Mouse (Mus musculus) naive thymus-derived CD4-positive, alpha-beta T cell, adult 2 months (primary cell): Measurements from ENCODE around the gene Klra2.
"Not testable (repeated sequence)": the region's sequence is repeated elsewhere in the genome, so short reads cannot be mapped to it uniquely, and the experiment has no call there.

ENCODE experiments used
- DNase-seq: peaks from one replicate; pipeline ENCODE4 v3.0.0-alpha.2; 2011; ENCODE audit warnings: low read depth

Klra2 gene

DNA sequence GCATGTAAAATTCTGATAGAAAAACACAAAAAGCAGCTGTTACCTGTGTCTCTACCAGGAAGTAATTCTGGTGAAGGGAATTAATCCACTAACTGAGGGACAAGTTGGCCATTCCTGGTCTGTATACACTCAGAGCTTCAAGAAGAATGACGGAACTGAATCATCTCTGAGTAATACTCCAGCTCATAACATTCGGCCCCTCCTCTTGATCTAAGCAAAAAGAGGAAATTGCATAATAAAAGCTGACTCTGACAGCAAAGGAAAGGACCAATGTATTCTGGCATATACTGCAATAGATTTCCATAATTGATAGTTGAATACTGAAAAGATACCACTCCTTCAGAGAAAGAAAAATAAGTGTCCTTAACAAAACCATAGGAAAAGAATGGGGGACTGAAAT is at the start of gene Klra2:
Klra2 (minus strand) TSS at position 157 of the 400 bp plus-strand sequence.
- no peak for DNase-seq

DNA sequence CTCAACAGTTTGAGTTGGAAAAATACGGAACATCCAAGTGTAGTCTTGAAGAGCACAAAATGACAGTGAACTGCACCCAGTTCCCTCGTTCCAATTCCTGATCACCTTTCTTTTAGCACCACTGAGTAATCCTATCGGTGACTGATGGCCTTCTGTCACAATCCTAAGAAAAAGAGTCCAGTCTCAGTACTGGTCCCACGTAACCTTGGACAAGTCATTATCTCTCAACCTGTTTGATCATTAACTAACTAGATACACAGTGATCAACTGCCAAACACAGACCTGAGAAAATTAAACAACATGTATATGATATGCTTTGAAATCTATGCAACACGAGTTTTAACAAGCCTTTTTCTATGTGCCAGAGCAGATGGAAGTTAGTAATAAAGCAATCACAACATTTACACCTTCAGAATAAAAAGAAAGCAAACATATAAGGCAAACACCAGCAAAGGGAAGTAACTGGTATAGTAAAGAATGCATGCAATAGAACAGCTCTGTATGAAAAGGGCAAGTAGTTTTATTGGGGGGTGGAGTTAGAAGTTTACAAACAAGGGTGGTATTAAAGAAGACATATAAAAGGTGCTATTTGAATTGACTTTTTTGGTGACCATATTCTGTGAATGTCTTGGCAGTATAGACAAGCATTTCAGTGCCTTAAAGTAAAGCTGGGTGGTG is 47.4 kb upstream of the Klra2 start:
- DNase-seq, result peak; percentile 13

DNA sequence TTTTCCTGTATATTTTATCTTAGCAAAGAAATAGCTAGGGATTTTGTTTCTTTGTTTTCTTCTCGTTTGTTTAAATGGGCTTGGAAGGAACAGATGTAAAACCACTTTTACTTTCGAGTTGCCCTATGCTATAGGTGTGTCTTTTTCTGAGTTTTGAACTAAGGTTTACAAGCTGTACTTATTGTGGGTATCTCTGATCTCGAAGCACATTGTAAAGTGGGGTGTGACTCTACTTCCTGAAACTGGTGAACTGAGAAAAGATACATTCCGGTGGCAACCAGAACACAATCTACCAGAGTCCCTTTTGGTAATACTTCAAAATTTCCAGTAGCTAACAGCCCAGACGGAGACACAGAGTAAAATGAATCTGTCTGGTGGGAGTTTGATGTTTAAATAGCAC is 46.8 kb upstream of the Klra2 start:
- peak; percentile 61 for DNase-seq

DNA sequence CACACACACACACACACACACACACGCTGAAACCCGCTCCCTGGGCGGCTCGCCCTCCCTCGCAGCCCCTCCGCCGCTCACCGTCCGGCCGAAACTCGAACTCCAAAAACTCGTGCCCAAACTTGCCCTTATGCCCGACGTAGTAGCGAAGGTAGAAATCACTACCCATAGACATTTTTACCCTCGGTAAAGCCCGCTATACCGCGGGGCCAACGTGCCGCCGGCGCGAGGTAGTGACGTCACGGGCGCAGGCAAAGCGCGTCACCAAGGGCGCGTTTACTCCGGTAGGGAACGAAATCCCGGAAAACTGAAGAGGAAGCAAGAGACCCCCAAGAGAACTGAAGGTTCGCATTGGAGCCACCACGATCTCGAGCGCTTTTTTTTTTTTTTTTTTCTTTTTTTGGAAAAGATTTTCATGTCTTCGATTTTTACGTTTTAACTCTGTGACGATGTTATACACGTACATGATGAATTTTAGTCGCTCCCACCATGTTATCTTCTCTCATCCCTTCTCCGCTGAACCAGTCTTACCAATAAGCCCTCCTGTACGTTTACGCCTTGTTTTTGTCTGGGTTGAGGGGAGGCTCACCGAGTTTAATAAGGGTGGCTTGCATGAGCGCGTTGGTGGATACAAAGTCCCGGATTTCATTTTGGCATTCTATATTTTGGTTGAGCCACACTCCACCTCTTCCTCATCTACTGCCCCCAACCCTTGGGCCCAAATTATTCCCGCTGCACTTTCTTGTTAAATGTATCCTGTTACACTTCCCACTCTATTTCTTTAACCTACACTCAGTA is 46.0 kb upstream of the Klra2 start, which contains the start of gene Magohb:
Magohb (minus strand) TSS at position 254 of the 798 bp plus-strand sequence.
- DNase-seq, result peak; percentile 93

DNA sequence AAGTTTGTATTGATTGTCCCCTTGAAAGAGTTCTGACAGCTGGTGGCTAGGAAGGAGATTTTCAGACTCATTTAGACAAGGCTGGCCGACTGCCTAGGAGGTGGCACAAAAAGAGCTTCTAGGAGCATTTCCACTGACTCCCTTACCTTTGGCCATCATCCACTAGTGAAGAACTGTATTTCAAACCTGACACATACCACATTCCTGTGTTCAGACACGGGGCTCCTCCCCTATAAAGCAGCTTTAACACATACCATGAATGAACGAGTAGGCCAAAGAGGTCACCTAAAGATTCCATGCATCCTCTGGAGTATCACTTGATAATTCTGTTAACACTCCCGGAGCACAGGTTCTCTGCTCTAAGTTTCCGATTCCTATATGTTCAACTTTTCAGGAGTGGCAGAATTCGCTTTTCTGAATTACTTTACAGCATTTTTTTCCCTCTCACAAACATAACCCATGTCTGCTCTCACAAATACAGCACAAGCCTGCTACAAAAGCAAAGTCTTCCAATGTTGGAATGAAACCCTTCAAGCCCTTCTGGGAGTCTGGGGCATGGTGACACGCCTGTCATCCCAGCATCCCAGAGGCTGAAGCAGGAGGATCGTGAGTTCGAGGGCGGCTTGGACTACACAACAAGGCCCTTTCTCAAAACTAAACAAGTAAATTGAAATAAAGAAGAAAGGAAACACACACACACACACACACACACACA is 45.3 kb upstream of the Klra2 start:
- DNase-seq, result no peak

DNA sequence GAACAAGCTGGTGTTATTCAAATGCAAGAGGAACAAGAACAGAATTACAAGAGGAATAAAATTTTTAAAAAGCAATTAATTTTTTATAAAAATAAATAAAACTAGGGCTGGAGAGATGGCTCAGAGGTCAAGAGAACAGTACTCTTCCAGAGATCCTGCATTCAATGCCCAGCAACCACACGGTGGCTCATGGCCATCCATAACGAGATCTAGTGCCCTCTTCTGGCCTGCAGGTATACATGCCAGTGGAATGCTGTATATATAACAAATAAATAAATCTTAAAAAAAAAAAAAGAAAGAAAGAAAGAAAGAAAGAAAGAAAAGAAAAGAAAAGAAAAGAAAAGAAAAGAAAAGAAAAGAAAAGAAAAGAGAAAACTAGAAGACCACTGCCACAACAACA is 43.3 kb upstream of the Klra2 start:
- DNase-seq, result peak; percentile 42

DNA sequence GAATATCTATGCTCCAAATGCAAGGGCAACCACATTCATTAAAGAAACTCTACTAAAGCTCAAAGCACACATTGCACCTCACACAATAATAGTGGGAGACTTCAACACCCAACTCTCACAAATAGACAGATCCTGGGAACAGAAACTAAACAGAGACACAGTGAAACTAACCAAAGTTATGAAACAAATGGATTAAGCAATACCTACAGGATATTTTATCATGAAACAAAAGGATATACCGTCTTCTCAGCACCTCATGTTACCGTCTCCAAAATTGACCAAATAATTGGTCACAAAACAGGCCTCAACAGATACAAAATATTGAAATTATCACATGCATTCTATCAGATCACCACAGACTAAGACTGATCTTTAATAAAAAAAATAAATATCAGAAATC is 31.0 kb upstream of the Klra2 start:
- DNase-seq, result not testable (repeated sequence)

DNA sequence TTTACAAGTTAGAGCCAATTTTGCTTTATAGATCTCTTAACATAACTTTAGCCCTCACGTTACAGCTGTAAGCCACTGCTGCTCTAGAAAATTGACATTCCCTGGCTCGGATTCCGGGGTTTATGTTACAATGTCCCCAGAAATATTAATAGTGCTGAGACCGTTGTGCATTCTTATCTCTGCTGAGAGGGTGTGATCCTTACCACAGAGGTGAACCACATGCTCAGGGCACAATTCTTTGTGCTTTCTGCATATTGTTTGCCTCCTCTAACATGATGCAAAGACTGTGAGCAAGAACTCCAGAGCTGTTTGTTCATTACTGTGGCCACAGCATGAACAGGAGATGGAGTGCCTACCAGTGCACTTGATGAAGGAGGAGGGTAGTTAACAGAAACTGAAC is 29.5 kb upstream of the Klra2 start:
- DNase-seq, result no peak

DNA sequence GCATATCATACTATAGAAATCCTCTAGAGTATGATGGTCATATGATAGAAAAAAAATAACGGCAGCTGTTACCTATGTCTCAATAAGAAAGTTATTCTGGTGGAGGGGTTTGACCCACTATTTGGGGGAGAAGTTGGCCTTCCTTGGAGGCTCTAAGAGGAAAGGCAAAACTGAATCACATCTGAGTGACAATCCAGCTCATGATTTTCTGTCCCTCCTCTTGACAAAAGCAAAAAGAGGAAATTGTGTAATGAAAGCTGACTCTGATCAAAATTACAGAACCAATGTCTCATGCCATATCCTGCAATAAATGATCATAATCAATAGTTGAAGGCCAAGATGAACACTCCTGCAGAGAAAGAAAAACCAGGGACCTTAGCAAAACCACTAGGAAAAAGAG is 25.1 kb upstream of the Klra2 start:
- no peak for DNase-seq

DNA sequence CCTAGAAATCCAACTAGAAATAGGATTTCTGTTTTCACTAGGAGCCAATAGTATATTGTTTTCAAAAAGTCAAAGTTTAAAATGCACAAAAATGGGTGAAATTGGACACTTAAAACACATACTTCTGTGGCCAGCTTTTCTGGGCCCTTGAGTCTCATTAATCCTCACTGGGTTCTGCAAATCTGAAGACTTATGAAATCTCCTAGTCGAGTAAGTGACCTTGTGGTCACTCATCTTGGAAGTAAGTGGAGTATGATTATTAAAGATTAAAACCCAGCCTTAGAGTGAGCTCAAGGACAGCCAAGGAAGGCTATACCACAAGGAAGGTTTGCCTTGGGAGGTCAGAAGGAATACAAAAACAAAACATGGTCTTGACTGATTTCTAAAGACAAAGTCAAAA is 23.1 kb upstream of the Klra2 start:
- DNase-seq, result no peak

DNA sequence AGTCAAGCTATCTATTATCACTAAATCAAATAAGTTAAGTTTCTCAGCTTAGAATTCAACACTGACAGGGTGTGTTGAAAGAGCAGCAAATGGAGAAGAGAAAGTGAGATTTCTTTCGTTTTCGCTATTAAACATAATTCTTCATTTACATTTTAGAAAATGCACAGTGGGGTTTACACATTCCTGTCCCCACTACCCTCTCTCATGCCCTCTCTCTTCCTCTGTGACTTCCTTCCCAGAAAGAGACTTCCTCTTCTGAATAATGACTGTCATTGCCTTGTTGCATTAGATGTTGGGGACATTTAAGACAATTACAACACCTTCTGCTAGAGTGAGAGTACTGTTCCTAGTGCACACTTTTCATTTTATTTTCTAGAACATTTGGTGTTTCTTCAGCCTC is 22.4 kb upstream of the Klra2 start:
- DNase-seq, result no peak

DNA sequence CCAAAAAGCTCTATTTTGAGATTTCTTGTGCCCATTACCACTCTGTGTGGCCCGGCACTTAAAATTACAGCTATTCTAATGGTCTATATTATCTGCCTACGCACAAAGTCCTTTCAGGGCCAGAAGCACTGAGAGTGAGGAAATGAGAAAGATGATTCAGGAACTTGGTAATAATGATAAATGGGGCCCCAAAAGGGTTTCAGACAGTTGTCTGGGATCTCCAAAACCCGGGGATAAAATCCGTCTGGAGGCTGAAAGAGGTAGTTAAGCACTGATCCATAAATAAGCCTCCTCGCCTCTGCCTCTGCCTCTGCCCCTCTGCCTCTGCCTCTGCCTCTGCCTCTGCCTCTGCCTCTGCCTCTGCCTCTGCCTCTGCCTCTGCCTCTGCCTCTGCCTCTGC is 17.0 kb upstream of the Klra2 start:
- no peak for DNase-seq

DNA sequence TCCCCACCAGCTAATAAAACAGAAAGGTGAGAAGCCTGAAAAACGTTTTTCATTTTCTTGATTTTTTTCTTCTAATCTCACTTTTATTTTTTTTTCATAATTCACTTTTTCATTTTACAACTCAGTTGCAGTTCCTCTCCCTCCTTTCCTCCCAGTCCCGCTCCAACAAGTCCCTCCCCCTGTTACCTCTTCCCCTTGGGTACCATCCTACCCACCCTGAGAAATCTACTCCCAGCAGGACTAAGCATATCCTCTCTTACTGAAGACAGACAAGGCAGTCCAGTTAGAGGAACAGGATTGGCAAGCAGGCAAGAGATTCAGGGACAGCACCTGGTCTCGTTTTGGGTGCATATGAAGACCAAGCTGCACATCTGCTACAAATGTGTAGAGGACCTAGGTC is 15.6 kb upstream of the Klra2 start:
- DNase-seq, result no peak

DNA sequence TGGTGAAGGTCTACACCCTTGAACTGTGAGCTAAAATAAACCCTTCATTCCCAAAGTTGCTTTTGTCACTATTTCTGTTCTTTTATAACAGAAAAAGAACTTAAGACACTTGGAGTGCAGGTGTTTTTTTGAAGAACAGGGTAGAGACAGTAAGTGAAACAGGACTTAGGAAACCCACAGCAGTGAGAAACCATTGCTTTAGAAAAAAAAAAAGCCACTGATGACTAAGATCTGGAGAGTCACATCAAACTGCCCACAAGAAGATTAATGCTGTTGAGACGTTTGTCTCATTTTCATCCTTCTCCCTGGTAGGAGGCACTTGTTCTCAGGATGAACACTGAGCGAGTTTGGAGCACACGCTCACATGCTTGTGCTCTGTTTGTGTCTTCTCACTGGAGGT is 14.8 kb upstream of the Klra2 start:
- DNase-seq, result no peak

DNA sequence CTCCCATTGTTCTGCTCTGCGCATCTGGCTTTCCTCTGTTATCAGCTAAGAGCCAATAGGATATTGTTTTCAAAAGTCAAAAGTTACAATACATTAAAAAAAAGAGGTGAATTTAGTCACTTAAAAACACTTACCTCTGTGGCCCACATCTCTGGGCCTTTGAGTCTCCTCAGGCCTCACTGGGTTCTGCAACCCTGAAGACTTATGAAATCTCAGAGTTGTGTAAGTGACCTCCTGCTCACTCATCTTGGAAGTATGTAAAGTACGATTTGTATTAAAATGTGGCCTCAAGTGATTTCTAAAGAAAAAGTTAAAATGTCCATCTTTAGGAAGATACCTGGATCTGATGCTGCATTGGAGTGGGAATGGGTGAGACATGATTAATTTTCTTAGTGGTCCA is 2.1 kb downstream of the Klra2 start:
- DNase-seq, result no peak
